Mouse (Mus musculus) intestine, embryonic 16.5 days (tissue): ENCODE results near the gene Mamdc4. TPM values are rescaled to one million over a fixed set of nuclear protein-coding genes. Genes with fewer than 3 reads are reported as not detected.
A peak's percentile ranks its signal among the peaks of the same experiment; 100 is the strongest.

ENCODE experiments used
- ATAC-seq: fragments of 200-750 bp; cut with Nextera tagmentation; 2 replicates; pipeline ENCODE4 v1.8.0; 2017; ENCODE audit warnings: moderate TSS enrichment, moderate library complexity
- H3K27ac ChIP-seq: fragments of 300-500 bp; sonication (generic); 2 replicates; pipeline ENCODE4 v1.5.1; 2014; ENCODE audit warnings: mild to moderate bottlenecking, low read length
- H3K27me3 ChIP-seq: fragments of 300-500 bp; sonication (generic); replicated peaks from 2 replicates; pipeline ENCODE4 v1.6.1; 2014; ENCODE audit warnings: low read length, control low read depth, mixed read lengths; ENCODE audit not compliant: control insufficient read depth, insufficient read depth
- H3K36me3 ChIP-seq: fragments of 300-500 bp; sonication (generic); 2 replicates; pipeline ENCODE4 v1.6.1; 2014; ENCODE audit warnings: low read length, control low read depth; ENCODE audit not compliant: control insufficient read depth, insufficient read depth
- H3K4me1 ChIP-seq: fragments of 300-500 bp; sonication (generic); 2 replicates; pipeline ENCODE4 v1.6.1; 2014; ENCODE audit warnings: low read length, control low read depth, mixed read lengths; ENCODE audit not compliant: control insufficient read depth, insufficient read depth
- H3K4me2 ChIP-seq: fragments of 300-500 bp; sonication (generic); 2 replicates; pipeline ENCODE4 v1.6.1; 2014; ENCODE audit warnings: low read depth, low read length, control low read depth
- H3K4me3 ChIP-seq: fragments of 300-500 bp; sonication (generic); 2 replicates; pipeline ENCODE4 v1.5.1; 2014; ENCODE audit warnings: mild to moderate bottlenecking, low read length
- H3K9ac ChIP-seq: fragments of 300-500 bp; sonication (generic); 2 replicates; pipeline ENCODE4 v1.6.1; 2014; ENCODE audit warnings: low read depth, low read length
- H3K9me3 ChIP-seq: fragments of 300-500 bp; sonication (generic); 2 replicates; pipeline ENCODE4 v1.6.1; 2016; ENCODE audit warnings: low read length, control low read depth; ENCODE audit not compliant: control insufficient read depth
- WGBS: fragments of 180-500 bp; shearing (Covaris S2); extraction: QIAGEN DNeasy Blood & Tissue Kit; methylation state at CpG from one replicate; pipeline ENCODE4 v1.1.7; 2014; 5-methylcytosine and 5-hydroxymethylcytosine counted together
- polyA plus RNA-seq: library from polyadenylated mRNA; unstranded; fragments of >200 nt; fragmentation: Nextera tagmentation; extraction: Ambion mirVana; gene quantifications from 2 replicates; pipeline ENCODE4 v1.2.1, GENCODE M21; 2015

The Mamdc4 gene
- polyA plus RNA-seq, 1 experiment from 2014 or later, result 582 TPM

DNA sequence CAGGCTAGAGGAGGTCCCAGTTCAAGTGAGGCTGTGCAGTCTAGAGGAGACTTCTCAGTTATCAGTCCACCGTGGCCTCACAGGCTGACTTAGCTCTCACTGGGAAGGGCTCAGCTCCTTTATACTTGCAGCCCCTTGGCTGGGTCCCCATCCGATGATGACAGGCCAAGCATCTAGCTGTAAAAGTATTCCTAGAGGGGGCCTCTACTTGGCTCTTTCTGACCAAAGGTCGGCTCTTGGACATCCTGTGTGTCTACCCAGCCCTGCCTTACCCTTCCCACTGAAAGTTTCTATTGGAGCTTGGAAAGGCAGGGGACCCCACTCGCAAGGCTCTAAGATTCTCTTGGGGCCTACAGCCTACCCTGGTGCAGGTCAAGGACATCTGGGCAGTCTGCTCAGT, 3.4 kb downstream of the Mamdc4 start:
- Histone ChIP-seq H3K9ac (peak overlapping the region; percentile 67), H3K4me2 (peak overlapping the region; percentile 43), H3K36me3 (peaks cover 3% of the 10 kb centered on the region; the same call in 1 of the 2 replicates), H3K4me1 (peaks cover 32% of the 10 kb centered on the region), H3K27me3 (peaks cover 4% of the 10 kb centered on the region), H3K27ac (peak overlapping the region; percentile 82), H3K9me3 (no peaks in the 10 kb centered on the region), H3K4me3 (peak overlapping the region; percentile 53)
- WGBS, result 53% methylated on average over 4 of the region's 4 CpGs
- peak; percentile 54 for ATAC-seq

DNA sequence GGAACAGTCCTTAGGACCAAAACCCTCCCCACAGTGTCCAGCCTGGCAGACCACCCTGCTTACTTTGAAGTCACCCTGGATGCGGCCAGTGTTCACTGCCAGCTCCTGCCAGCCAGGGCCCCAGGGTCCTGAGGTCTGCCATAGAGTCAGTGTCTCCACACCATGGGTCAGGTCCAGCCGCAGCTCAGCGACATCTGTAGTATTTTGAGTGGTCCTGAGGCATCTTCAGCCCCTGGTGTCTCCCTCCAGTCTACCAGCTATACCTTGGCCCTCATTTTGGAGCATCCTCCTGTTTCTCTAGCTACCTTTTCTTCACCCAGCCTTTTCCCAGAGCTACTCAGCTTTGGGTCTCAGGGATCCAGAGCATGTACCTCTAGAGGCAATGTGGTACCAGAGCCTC, 5.3 kb downstream of the Mamdc4 start:
- peak overlapping the region; percentile 53 for H3K4me3 ChIP-seq
- H3K27me3 ChIP-seq, result no peaks in the 10 kb centered on the region
- peak overlapping the region; percentile 58 for H3K4me2 ChIP-seq
- H3K4me1 ChIP-seq, result peaks cover 23% of the 10 kb centered on the region
- ATAC-seq, result no peak
- WGBS, result 88% methylated on average over 3 of the region's 3 CpGs
- H3K9me3 ChIP-seq, result no peaks in the 10 kb centered on the region
- H3K9ac ChIP-seq, result peak overlapping the region; percentile 67
- H3K27ac ChIP-seq, result peak overlapping the region; percentile 82
- H3K36me3 ChIP-seq, result peaks cover 18% of the 10 kb centered on the region

DNA sequence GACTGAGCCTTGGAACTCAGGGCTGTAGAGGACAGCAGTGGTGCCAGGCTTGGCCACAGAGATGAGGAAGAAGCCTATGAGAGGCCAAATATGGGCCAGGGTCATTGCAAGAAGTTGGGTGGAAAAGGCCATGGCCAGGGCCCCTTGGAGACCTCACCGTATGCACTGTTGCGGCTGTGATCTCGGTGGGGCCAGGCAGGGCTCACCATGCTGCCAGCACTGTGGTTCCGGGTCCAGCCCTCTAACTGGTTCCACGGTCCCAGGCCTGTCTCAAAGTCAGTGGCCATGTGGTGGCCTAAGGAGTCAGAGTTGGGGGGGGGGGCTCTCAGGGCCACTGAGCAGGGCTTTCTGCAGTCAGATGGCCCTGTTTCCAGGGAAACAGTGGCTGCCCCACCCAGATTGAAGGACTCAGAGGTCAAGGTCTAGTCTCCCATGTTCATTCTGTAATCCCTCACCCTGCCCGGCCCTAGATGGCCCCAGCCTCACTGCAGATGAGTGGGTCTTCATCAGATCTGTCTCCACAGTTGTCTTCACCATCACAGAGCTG, 6.1 kb downstream of the Mamdc4 start:
- H3K4me1 ChIP-seq, result peaks cover 17% of the 10 kb centered on the region
- 73% methylated on average over 6 of the region's 6 CpGs for WGBS
- peak overlapping the region; percentile 82 for H3K27ac ChIP-seq
- H3K9ac ChIP-seq, result peak overlapping the region; percentile 67
- H3K36me3 ChIP-seq, result peaks cover 25% of the 10 kb centered on the region
- H3K4me3 ChIP-seq, result peak overlapping the region; percentile 53
- H3K4me2 ChIP-seq, result peak overlapping the region; percentile 58
- ATAC-seq, result no peak
- no peaks in the 10 kb centered on the region for H3K9me3 ChIP-seq
- H3K27me3 ChIP-seq, result no peaks in the 10 kb centered on the region

DNA sequence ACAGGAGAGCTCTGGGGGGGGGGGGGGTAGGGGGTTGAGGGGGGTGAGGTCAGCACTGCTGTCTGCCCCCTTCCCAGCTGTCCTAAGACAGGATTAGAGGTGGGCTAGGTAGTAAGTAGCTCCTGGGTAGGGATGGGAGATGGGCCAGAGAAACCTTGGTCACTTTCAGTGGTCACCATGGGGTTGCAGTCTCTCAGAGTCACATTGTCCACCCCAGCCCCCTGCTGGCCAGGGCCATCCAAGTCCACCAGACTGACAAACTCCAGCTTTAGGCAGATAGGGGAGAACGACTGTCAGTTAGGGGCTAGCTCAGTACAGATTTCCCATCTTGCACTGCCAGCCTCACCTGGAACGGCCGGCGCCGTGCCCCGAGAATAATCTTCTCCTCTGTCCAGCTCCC, 8.1 kb downstream of the Mamdc4 start:
- H3K4me2 ChIP-seq, result peak overlapping the region; percentile 58
- H3K27ac ChIP-seq, result peak overlapping the region; percentile 82
- no peak for ATAC-seq
- H3K9me3 ChIP-seq, result no peaks in the 10 kb centered on the region
- H3K9ac ChIP-seq, result peak overlapping the region; percentile 67
- peaks cover 8% of the 10 kb centered on the region; the same call in 1 of the 2 replicates for H3K4me1 ChIP-seq
- H3K4me3 ChIP-seq, result peak overlapping the region; percentile 53
- no peaks in the 10 kb centered on the region for H3K27me3 ChIP-seq
- 80% methylated on average over 6 of the region's 6 CpGs for WGBS
- H3K36me3 ChIP-seq, result peaks cover 38% of the 10 kb centered on the region

DNA sequence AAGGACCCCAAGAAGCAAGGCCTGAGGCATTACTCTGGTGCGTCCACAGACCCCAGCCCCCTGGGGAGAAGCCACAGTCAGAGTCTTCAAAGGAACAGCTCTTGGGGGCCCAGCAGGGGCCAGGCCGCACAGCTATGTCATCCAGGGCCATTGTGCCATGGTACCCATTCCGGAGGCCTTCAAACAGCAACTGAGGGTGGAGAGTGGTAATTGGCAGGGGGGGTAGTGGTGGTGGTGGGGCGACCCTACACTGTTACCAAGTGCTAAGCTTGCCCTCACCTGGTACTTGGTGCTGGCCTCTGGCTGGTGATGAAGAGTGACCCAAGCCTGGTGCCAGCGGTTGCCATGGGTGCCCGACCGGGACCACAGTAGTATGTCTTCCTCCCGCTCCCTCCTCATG, 8.9 kb downstream of the Mamdc4 start:
- H3K4me2 ChIP-seq, result peak overlapping the region; percentile 58
- peak overlapping the region; percentile 53 for H3K4me3 ChIP-seq
- peak overlapping the region; percentile 67 for H3K9ac ChIP-seq
- H3K36me3 ChIP-seq, result peaks cover 38% of the 10 kb centered on the region
- H3K27me3 ChIP-seq, result no peaks in the 10 kb centered on the region
- ATAC-seq, result no peak
- H3K27ac ChIP-seq, result peak overlapping the region; percentile 48; the same call in 1 of the 2 replicates
- peaks cover 8% of the 10 kb centered on the region; the same call in 1 of the 2 replicates for H3K4me1 ChIP-seq
- WGBS, result 88% methylated on average over 8 of the region's 8 CpGs
- H3K9me3 ChIP-seq, result no peaks in the 10 kb centered on the region

DNA sequence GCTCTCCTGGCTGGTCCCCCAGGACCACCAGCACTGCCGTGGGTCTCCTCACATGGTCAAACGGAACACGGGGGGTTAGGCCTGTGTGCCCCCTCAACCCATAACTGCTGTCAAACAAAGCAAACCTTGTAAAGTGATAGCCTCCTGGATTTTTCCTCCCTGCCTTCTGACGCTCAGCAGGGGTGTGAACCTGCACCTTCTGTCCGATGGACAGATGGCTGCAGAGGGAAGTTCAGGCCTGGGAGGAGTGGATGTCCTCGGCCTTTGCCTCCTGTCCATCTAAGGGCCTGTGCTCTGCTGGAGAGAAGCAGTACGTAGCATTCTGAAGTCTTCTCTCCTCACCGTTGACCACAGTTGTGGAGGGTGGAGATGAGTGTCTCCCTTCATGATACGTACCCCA, 12.7 kb downstream of the Mamdc4 start:
- Histone ChIP-seq H3K9ac (no peak overlapping the region), H3K4me2 (no peak overlapping the region), H3K27ac (no peak overlapping the region), H3K9me3 (no peaks in the 10 kb centered on the region), H3K27me3 (no peaks in the 10 kb centered on the region), H3K36me3 (peaks cover 34% of the 10 kb centered on the region), H3K4me3 (no peak overlapping the region), H3K4me1 (peaks cover 21% of the 10 kb centered on the region)
- WGBS, result 74% methylated on average over 9 of the region's 9 CpGs
- ATAC-seq, result no peak

DNA sequence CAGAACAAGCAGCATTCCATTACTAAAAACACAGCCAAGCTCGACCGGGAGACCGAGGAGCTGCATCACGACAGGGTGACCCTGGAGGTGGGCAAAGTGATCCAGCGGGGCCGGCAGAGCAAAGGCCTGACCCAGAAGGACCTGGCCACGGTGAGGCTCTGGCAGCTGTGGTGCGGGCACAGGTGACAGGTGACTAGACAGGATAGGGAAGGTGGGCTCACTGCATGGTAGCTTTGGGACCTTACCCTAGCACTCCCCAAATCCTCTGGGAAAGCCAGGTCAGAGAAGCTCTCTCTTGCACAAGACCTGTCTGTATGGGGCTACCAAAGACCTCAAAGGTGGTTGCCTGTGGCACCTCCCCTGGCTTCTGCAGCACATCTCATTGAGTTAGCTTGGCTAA, 14.1 kb downstream of the Mamdc4 start:
- Histone ChIP-seq H3K9ac (no peak overlapping the region), H3K4me3 (no peak overlapping the region), H3K27ac (no peak overlapping the region), H3K4me1 (peaks cover 24% of the 10 kb centered on the region), H3K36me3 (peaks cover 29% of the 10 kb centered on the region), H3K27me3 (no peaks in the 10 kb centered on the region), H3K9me3 (no peaks in the 10 kb centered on the region), H3K4me2 (no peak overlapping the region)
- ATAC-seq, result peak; percentile 42
- WGBS, result 93% methylated on average over 8 of the region's 8 CpGs

DNA sequence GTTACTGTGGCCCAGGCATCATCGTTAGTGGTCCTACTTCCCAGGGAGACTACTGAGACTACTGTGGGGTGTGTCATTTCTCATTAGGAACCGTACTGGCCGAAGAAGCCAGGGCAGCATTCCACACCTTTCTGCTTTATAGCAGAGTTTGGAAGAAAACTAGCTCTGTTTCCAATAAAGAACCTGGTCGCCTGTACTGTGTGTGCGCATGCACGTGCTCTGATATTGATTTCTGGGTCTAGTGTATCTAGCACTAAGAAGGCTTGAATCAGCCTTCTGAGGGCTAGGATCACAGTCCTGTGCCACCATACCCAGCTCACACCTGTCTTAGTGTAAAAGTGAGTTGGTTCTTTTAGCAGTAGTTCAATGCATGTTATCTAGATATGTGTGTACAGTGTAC, 15.9 kb downstream of the Mamdc4 start:
- peak overlapping the region; percentile 87; the same call in 1 of the 2 replicates for H3K27ac ChIP-seq
- peaks cover 24% of the 10 kb centered on the region for H3K4me1 ChIP-seq
- no peaks in the 10 kb centered on the region for H3K9me3 ChIP-seq
- H3K4me3 ChIP-seq, result peak overlapping the region; percentile 96
- H3K27me3 ChIP-seq, result no peaks in the 10 kb centered on the region
- peak overlapping the region; percentile 95 for H3K9ac ChIP-seq
- peaks cover 15% of the 10 kb centered on the region for H3K36me3 ChIP-seq
- 52% methylated on average over 6 of the region's 6 CpGs for WGBS
- H3K4me2 ChIP-seq, result peak overlapping the region; percentile 92
- ATAC-seq, result no peak

DNA sequence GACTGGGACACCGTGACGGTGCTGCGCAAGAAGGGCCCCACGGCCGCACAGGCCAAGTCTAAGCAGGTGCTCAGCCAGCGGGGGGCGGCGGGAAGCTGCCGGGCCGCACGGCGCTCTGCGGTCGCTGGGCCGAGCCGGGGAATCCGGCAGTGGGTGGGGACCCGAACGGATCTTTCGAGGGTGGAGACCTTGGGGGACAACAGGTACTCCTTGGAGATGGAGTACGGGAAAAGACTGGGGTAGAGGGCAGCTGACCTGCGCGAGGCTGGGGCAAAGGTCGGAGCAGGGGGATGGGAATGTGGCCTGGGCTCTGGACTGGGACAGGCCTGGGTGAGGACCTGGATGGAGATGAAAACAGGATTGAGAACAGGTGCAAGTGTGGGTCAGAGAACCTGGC, 16.7 kb downstream of the Mamdc4 start:
- peak overlapping the region; percentile 92 for H3K4me2 ChIP-seq
- peak overlapping the region; percentile 96 for H3K4me3 ChIP-seq
- H3K9ac ChIP-seq, result peak overlapping the region; percentile 95
- peaks cover 22% of the 10 kb centered on the region for H3K4me1 ChIP-seq
- H3K9me3 ChIP-seq, result no peaks in the 10 kb centered on the region
- peaks cover 8% of the 10 kb centered on the region; the same call in 1 of the 2 replicates for H3K36me3 ChIP-seq
- no peaks in the 10 kb centered on the region for H3K27me3 ChIP-seq
- ATAC-seq, result peak; percentile 8
- WGBS, result under 1% methylated on average over 24 of the region's 24 CpGs
- peak overlapping the region; percentile 87 for H3K27ac ChIP-seq
